Mouse (Mus musculus) testis, adult 2 months (tissue): ENCODE results near the gene Nhp2. TPM values are rescaled to one million over a fixed set of nuclear protein-coding genes. Genes with fewer than 3 reads are reported as not detected.

Experiments
- H3K27ac ChIP-seq: fragments of 200-500 bp; 2 replicates; pipeline ENCODE4 v1.5.1; 2012; ENCODE audit warnings: low read depth, low read length; ENCODE audit not compliant: control insufficient read depth, insufficient read depth
- H3K27me3 ChIP-seq: fragments of 200-500 bp; 2 replicates; pipeline ENCODE4 v1.6.1; 2012; ENCODE audit warnings: mild to moderate bottlenecking, low read length, moderate library complexity; ENCODE audit not compliant: control insufficient read depth, insufficient read depth
- H3K36me3 ChIP-seq: fragments of 200-500 bp; 2 replicates; pipeline ENCODE4 v1.6.1; 2012; ENCODE audit warnings: mild to moderate bottlenecking, low read length; ENCODE audit not compliant: control insufficient read depth, insufficient read depth
- H3K4me1 ChIP-seq: fragments of 200-500 bp; 2 replicates; pipeline ENCODE4 v1.6.1; 2012; ENCODE audit warnings: low read length; ENCODE audit not compliant: control insufficient read depth, insufficient read depth
- H3K4me3 ChIP-seq: fragments of 200-500 bp; 2 replicates; pipeline ENCODE4 v1.5.1; 2012; ENCODE audit warnings: low read depth, mild to moderate bottlenecking, low read length, moderate library complexity, mixed read lengths; ENCODE audit not compliant: control insufficient read depth
- CTCF ChIP-seq: fragments of 200-500 bp; IDR thresholded peaks from 2 replicates; pipeline ENCODE4 v1.5.1; 2012; ENCODE audit warnings: low read depth, mild to moderate bottlenecking, inconsistent platforms, low read length, moderate library complexity; ENCODE audit not compliant: control insufficient read depth, insufficient read depth, insufficient replicate concordance
- POLR2A ChIP-seq: fragments of 200-500 bp; IDR thresholded peaks from 2 replicates; pipeline ENCODE4 v1.6.1; 2012; ENCODE audit warnings: low read depth, mild to moderate bottlenecking, inconsistent platforms, low read length, moderate library complexity; ENCODE audit not compliant: control insufficient read depth
- polyA plus RNA-seq: library from polyadenylated mRNA; depleted of rRNA; stranded (reverse); fragments of >200 nt; gene quantifications from 2 replicates; pipeline ENCODE4 v1.2.3, GENCODE M21; 2012

Gene Nhp2
- polyA plus RNA-seq, 1 experiment, result 33.5 TPM

GRCm38 (mm10) chr11:51646245-51646644 is 26.7 kb downstream of the Nhp2 start:
- no peaks in the 10 kb centered on the region for H3K27me3 ChIP-seq
- peaks cover 32% of the 10 kb centered on the region for H3K4me1 ChIP-seq
- no peak overlapping the region for H3K27ac ChIP-seq
- H3K4me3 ChIP-seq, result no peak overlapping the region
- no peak for TF ChIP-seq POLR2A
- no peak for TF ChIP-seq CTCF
- no peaks in the 10 kb centered on the region for H3K36me3 ChIP-seq

DNA sequence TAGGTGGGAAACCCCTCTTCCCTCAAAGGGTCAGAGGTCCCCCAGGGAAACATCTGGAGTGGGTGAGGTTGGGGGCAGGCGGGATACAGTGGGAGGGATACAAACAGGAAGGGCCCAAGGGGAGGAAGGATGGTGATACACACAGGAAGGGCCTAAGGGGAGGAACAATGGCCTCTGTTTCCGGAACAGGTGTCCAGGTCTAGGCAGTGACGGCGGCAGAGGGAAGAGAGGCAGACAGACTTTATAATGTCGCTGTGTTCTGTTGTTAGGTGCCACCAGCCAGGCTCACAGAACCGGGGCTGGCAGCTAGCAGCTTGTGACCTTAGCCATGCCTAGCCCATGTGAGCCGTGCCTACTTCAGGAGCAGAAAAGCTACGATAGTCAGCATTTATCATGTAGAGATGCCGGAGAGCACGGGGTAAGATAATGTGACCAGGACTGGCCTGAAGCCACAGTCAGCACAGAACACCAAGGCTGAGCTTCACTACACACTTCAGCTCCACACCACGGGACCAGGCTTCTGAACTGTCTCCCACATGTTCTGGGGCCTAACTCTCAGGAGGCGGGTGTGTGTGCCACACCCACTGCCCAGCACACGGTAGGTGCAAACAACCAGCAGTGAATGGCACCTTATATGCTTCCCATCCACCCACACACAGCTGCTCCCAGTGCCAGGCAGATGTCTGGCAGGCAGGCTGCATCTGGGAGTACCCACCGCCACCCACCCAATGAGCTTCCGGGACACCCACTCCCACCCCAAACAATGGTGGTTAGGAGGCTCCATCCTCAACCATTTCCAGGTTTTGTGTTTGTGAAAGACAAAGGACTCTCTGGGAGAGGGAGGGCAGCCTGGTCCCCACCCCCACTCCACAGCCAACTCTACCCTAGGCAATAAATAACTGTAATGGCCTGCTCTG is 27.5 kb downstream of the Nhp2 start:
- Histone ChIP-seq H3K4me1 (peaks cover 32% of the 10 kb centered on the region), H3K36me3 (no peaks in the 10 kb centered on the region), H3K27me3 (no peaks in the 10 kb centered on the region), H3K27ac (0 out of 2 replicates have a peak overlapping the region, but pooled peaks have one; percentile 22), H3K4me3 (no peak overlapping the region)
- no peak for TF ChIP-seq CTCF
- TF ChIP-seq POLR2A, result no peak

GRCm38 (mm10) chr11:51648566-51648965 is 29.0 kb downstream of the Nhp2 start:
- H3K4me3 ChIP-seq, result peak overlapping the region; percentile 39
- peaks cover 32% of the 10 kb centered on the region for H3K4me1 ChIP-seq
- H3K27me3 ChIP-seq, result no peaks in the 10 kb centered on the region
- peak overlapping the region; percentile 47 for H3K27ac ChIP-seq
- no peaks in the 10 kb centered on the region for H3K36me3 ChIP-seq
- peak; percentile 52; the same call in 1 of the 2 replicates for TF ChIP-seq POLR2A
- no peak for TF ChIP-seq CTCF

DNA sequence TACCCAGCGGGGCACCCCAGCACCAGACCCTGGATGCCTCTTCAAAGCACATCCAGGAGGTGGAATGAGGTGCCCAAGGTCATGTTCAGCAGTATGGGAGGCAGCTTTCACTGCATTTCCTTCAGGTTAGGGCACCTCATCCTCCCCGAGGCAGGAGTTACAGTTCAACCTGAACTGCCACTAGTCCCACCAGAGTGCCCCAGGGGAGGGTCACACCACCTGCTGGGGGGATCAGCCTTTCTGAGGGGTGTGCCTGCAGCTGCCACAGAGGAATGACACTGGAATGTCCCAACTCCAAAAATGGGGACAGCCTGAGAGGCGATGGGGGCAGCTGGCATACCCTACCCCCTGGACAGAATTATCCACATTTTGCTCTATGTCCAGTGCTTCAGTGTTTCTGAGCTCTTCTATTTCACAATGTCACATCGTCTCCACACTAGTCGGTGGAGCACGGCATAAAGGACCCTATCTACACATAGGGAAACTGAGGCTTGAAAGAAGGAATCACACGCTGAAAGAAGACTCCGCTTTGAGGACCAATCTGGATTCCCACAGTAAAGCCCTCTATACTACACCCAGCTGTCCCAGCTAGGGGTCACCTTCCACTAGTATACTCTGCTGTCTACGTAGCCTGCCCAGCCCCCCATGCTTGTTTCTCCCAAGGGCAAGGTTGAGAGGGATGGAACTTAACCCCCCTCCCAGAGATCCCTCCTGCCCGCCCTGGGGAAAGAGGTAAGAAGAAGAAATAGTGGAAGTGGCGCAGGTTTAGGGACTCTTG is 29.8 kb downstream of the Nhp2 start:
- Histone ChIP-seq H3K36me3 (no peaks in the 10 kb centered on the region), H3K4me3 (peak overlapping the region; percentile 89), H3K4me1 (peaks cover 32% of the 10 kb centered on the region), H3K27ac (peak overlapping the region; percentile 47), H3K27me3 (no peaks in the 10 kb centered on the region)
- no peak for TF ChIP-seq POLR2A
- no peak for TF ChIP-seq CTCF

DNA sequence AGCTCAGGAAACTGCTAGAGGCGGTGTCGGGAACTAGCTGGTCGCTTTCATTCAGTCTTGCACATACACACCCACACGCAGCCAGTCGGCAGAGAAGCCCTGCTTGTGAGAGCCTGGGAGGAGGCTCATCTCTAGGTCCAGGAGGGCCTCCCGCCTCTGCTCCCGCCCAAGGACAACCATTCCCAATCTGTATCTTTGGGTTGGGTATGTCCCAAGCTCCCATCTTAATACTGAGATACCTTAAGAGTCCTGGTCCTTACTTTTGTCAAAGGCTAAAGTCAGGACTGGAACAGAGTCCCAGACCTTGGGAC is 30.3 kb downstream of the Nhp2 start:
- Histone ChIP-seq H3K36me3 (no peaks in the 10 kb centered on the region), H3K4me3 (peak overlapping the region; percentile 89), H3K4me1 (peaks cover 32% of the 10 kb centered on the region), H3K27me3 (no peaks in the 10 kb centered on the region), H3K27ac (peak overlapping the region; percentile 46; the same call in 1 of the 2 replicates)
- TF ChIP-seq CTCF (no peak), POLR2A (no peak)

DNA sequence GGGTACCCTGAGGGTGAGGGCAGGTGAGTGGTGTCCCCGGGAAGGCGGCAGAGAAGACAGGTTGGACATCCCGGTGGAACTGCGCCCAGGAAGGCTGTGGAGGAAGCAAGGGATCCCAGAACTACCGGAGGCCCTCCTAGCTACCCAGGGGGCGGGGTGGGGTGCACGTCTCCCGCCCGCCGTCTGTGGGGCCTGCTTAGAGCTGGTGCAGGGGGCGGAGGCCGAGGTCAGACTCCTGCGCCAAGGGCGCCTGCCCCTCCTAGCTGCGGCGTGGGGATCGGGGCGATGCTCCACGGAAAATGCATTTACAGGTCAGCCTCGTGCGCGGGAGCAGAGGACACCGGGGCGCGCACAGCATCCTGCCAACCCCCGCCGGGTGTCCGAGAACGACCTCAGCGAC is 30.7 kb downstream of the Nhp2 start:
- peak overlapping the region; percentile 89 for H3K4me3 ChIP-seq
- no peaks in the 10 kb centered on the region for H3K27me3 ChIP-seq
- H3K36me3 ChIP-seq, result no peaks in the 10 kb centered on the region
- TF ChIP-seq POLR2A (no peak), CTCF (no peak)
- H3K27ac ChIP-seq, result peak overlapping the region; percentile 46
- H3K4me1 ChIP-seq, result peaks cover 32% of the 10 kb centered on the region

GRCm38 (mm10) chr11:51650691-51651515 is 31.4 kb downstream of the Nhp2 start, which contains the start of the genes N4bp3 and D930048N14Rik:
Gene N4bp3 (minus strand): TSS chr11:51650842.
Gene D930048N14Rik (plus strand): TSS chr11:51650954.
- peaks cover 32% of the 10 kb centered on the region for H3K4me1 ChIP-seq

More at GRCm38 (mm10) chr11:51650691-51651515, 31.4 kb downstream of the Nhp2 start, which contains the start of the genes N4bp3 and D930048N14Rik:
- TF ChIP-seq POLR2A, result no peak
- TF ChIP-seq CTCF, result no peak
- Histone ChIP-seq H3K27me3 (no peaks in the 10 kb centered on the region), H3K36me3 (no peaks in the 10 kb centered on the region), H3K27ac (peak within 1 kb of the TSS; percentile 46), H3K4me3 (peak within 1 kb of the TSS; percentile 89)
